Mouse (Mus musculus) lung, postnatal 0 days (tissue): ENCODE data around the gene Fam53a.

ENCODE experiments used
- CTCF ChIP-seq: IDR thresholded peaks from 2 replicates; pipeline ENCODE4 v1.5.1; 2016; ENCODE audit warnings: antibody characterized with exemption, mild to moderate bottlenecking
- EP300 ChIP-seq: IDR thresholded peaks from 2 replicates; pipeline ENCODE4 v1.6.1; 2016; ENCODE audit warnings: antibody characterized with exemption, mild to moderate bottlenecking, control low read depth

DNA sequence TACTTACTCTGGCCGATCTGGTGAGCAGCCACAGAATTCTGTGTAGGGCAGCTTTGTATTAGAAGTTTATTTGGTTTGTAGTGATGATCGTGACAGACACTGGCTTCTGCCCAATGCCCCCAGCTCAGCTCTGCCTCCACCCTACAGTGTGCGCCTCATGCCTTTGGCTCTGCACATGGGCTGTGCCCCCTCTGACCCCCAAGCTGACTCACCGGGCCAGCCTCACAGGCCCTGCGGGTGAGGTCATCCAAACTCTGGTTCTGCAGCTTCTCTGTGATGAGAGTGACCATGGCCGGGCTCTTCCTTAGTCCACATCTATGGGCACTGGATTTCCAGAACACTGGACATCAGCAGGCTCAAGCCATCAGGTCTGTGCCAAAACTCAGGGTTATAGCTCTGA, 15.0 kb downstream of the Fam53a start:
- no peak for TF ChIP-seq CTCF
- no peak for TF ChIP-seq EP300
